Mouse (Mus musculus) lung, embryonic 14.5 days (tissue): ENCODE data around the gene Pigs. TPM values are rescaled to one million over a fixed set of nuclear protein-coding genes. Genes with fewer than 3 reads are reported as not detected.

ENCODE experiments used
- ATAC-seq: fragments of 200-750 bp; cut with Nextera tagmentation; 2 replicates; pipeline ENCODE4 v1.8.0; 2017; ENCODE audit warnings: mild to moderate bottlenecking, moderate TSS enrichment, moderate library complexity; ENCODE audit not compliant: insufficient read depth
- DNase-seq: peaks from one replicate; pipeline ENCODE4 v3.0.0-alpha.2; 2015
- H3K27ac ChIP-seq: fragments of 300-500 bp; sonication (generic); 2 replicates; pipeline ENCODE4 v1.5.1; 2014; ENCODE audit warnings: low read depth, mild to moderate bottlenecking, moderate library complexity
- H3K27me3 ChIP-seq: fragments of 300-500 bp; sonication (generic); 2 replicates; pipeline ENCODE4 v1.6.1; 2014; ENCODE audit warnings: low read length, control low read depth; ENCODE audit not compliant: insufficient read depth
- H3K36me3 ChIP-seq: fragments of 300-500 bp; sonication (generic); 2 replicates; pipeline ENCODE4 v1.6.1; 2014; ENCODE audit warnings: control low read depth; ENCODE audit not compliant: insufficient read depth
- H3K4me1 ChIP-seq: fragments of 300-500 bp; sonication (generic); 2 replicates; pipeline ENCODE4 v1.6.1; 2014; ENCODE audit warnings: antibody characterized with exemption, control low read depth; ENCODE audit not compliant: insufficient read depth
- H3K4me2 ChIP-seq: fragments of 300-500 bp; sonication (generic); 2 replicates; pipeline ENCODE4 v1.6.1; 2014; ENCODE audit warnings: mild to moderate bottlenecking
- H3K4me3 ChIP-seq: fragments of 300-500 bp; sonication (generic); 2 replicates; pipeline ENCODE4 v1.5.1; 2014; ENCODE audit warnings: low read depth, low read length
- H3K9ac ChIP-seq: fragments of 300-500 bp; sonication (generic); 2 replicates; pipeline ENCODE4 v1.6.1; 2014
- H3K9me3 ChIP-seq: fragments of 300-500 bp; sonication (generic); 2 replicates; pipeline ENCODE4 v1.6.1; 2016; ENCODE audit warnings: low read depth, low read length, control low read depth
- CTCF ChIP-seq: IDR thresholded peaks from 2 replicates; pipeline ENCODE4 v1.5.1; 2016; ENCODE audit warnings: antibody characterized with exemption, low read depth
- WGBS: fragments of 180-500 bp; shearing (Covaris S2); extraction: QIAGEN DNeasy Blood & Tissue Kit; methylation state at CpG from one replicate; pipeline ENCODE4 v1.1.7; 2014; 5-methylcytosine and 5-hydroxymethylcytosine counted together
- polyA plus RNA-seq: library from polyadenylated mRNA; unstranded; fragments of >200 nt; fragmentation: Nextera tagmentation; extraction: Ambion mirVana; gene quantifications from 2 replicates; pipeline ENCODE4 v1.2.1, GENCODE M21; 2014

The Pigs gene
- polyA plus RNA-seq, 1 experiment from 2014 or later = 76.0 TPM

- H3K4me2 ChIP-seq = no peak overlapping the region
- TF ChIP-seq CTCF = no peak
- WGBS = 79% methylated on average over 6 of the region's 6 CpGs
- ATAC-seq (no peak), DNase-seq (no peak)
- H3K4me1 ChIP-seq = no peaks in the 10 kb centered on the region
- H3K27ac ChIP-seq = no peak overlapping the region
- no peak overlapping the region for H3K9ac ChIP-seq
- no peak overlapping the region for H3K4me3 ChIP-seq
- H3K36me3 ChIP-seq = no peaks in the 10 kb centered on the region
- H3K27me3 ChIP-seq = no peaks in the 10 kb centered on the region
- H3K9me3 ChIP-seq = no peaks in the 10 kb centered on the region
Observed at GRCm38 (mm10) chr11:78354905-78355304, 26.7 kb downstream of the Pigs start.

- Histone ChIP-seq H3K9ac (no peak overlapping the region), H3K36me3 (no peaks in the 10 kb centered on the region), H3K27me3 (no peaks in the 10 kb centered on the region), H3K4me1 (no peaks in the 10 kb centered on the region), H3K27ac (no peak overlapping the region), H3K4me2 (no peak overlapping the region), H3K4me3 (no peak overlapping the region), H3K9me3 (no peaks in the 10 kb centered on the region)
- DNase-seq (peak; percentile 86), ATAC-seq (no peak)
- peak; percentile 87 for TF ChIP-seq CTCF
- WGBS = 30% methylated on average over 4 of the region's 4 CpGs
Observed at GRCm38 (mm10) chr11:78355471-78356238, 27.4 kb downstream of the Pigs start.

GRCm38 (mm10) chr11:78358330-78359007 is 30.3 kb downstream of the Pigs start:
- no peaks in the 10 kb centered on the region for H3K36me3 ChIP-seq
- H3K4me2 ChIP-seq = no peak overlapping the region
- DNase-seq = peak; percentile 53
- no peaks in the 10 kb centered on the region for H3K9me3 ChIP-seq
- no peaks in the 10 kb centered on the region for H3K27me3 ChIP-seq
- no peak overlapping the region for H3K27ac ChIP-seq
- no peak overlapping the region for H3K9ac ChIP-seq
- TF ChIP-seq CTCF = peak; percentile 71
- H3K4me3 ChIP-seq = no peak overlapping the region
- H3K4me1 ChIP-seq = no peaks in the 10 kb centered on the region
- no peak for ATAC-seq
- 15% methylated on average over 22 of the region's 22 CpGs for WGBS

GRCm38 (mm10) chr11:78360125-78360788 is 32.0 kb downstream of the Pigs start:
- Histone ChIP-seq H3K36me3 (no peaks in the 10 kb centered on the region), H3K9me3 (no peaks in the 10 kb centered on the region)
- 9% methylated on average over 13 of the region's 13 CpGs for WGBS

GRCm38 (mm10) chr11:78360789-78361131 is 32.5 kb downstream of the Pigs start:
- H3K27me3 ChIP-seq = no peaks in the 10 kb centered on the region
- 65% methylated on average over 2 of the region's 2 CpGs for WGBS
- H3K36me3 ChIP-seq = no peaks in the 10 kb centered on the region
- DNase-seq = no peak
- peak overlapping the region; percentile 70 for H3K4me2 ChIP-seq
- H3K27ac ChIP-seq = no peak overlapping the region
- no peak overlapping the region for H3K9ac ChIP-seq
- H3K9me3 ChIP-seq = no peaks in the 10 kb centered on the region
- ATAC-seq = 0 out of 2 replicates have a peak, but pooled peaks have one; percentile 3
- H3K4me1 ChIP-seq = no peaks in the 10 kb centered on the region
- no peak for TF ChIP-seq CTCF
- peak overlapping the region; percentile 36; the same call in 1 of the 2 replicates for H3K4me3 ChIP-seq

More at GRCm38 (mm10) chr11:78360125-78360788, 32.0 kb downstream of the Pigs start:
- Histone ChIP-seq H3K4me1 (no peaks in the 10 kb centered on the region), H3K4me2 (peak overlapping the region; percentile 70), H3K27ac (no peak overlapping the region), H3K4me3 (peak overlapping the region; percentile 36), H3K27me3 (no peaks in the 10 kb centered on the region), H3K9ac (no peak overlapping the region)
- DNase-seq (peak; percentile 89), ATAC-seq (peak; percentile 78)
- TF ChIP-seq CTCF = peak; percentile 78

- DNase-seq (no peak), ATAC-seq (no peak)
- Histone ChIP-seq H3K4me1 (no peaks in the 10 kb centered on the region), H3K4me3 (no peak overlapping the region), H3K27ac (no peak overlapping the region), H3K9me3 (no peaks in the 10 kb centered on the region), H3K27me3 (no peaks in the 10 kb centered on the region), H3K4me2 (no peak overlapping the region), H3K36me3 (no peaks in the 10 kb centered on the region), H3K9ac (no peak overlapping the region; the same call in 1 of the 2 replicates)
- TF ChIP-seq CTCF = no peak
- 76% methylated on average over 13 of the region's 13 CpGs for WGBS
Observed at GRCm38 (mm10) chr11:78363309-78364007, 35.2 kb downstream of the Pigs start.
